Mouse (Mus musculus): ENCODE data around the gene Stk10.

DNA sequence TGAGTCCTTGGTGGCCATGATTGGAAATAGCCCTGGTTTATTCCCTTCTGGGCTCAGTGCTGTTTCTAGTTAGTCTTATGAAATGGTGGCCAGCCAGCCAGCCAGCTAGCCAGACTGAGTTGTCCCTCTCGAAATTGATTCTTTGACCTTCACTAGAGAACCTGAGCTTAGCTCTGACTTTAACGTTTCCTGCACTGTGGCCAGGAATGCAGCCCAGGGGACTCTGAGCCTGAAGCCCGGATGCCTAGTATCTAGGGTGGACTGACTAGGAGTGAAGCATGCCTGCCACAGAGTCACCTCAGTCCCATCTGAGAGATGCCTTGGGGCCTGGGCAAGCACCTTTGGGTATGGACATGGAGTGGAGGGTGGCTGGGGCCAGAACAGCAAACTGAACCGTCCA, 31.5 kb downstream of the Stk10 start:
- no peak for TF ChIP-seq CTCF (IDR thresholded peaks at IDR 0.05; ENCODE audit: low read depth, low read length)
- TF ChIP-seq POLR2A (IDR thresholded peaks at IDR 0.05; ENCODE audit: insufficient read depth, low read length) = no peak
- no peak for TF ChIP-seq EP300 (IDR thresholded peaks at IDR 0.05; ENCODE audit: insufficient read depth, low read depth, low read length)
